Mouse (Mus musculus) liver, embryonic 14.5 days (tissue): Measurements from ENCODE around the gene Ankrd52. TPM values are rescaled to one million over a fixed set of nuclear protein-coding genes. Genes with fewer than 3 reads are reported as not detected.

ENCODE experiments used
- ATAC-seq: fragments of 200-750 bp; cut with Nextera tagmentation; 2 replicates; pipeline ENCODE4 v1.8.0; 2017; ENCODE audit warnings: moderate number of reproducible peaks, mild to moderate bottlenecking, moderate library complexity; ENCODE audit not compliant: insufficient read depth
- DNase-seq, 3 experiments: peaks; one replicate each; pipeline ENCODE4 v3.0.0-alpha.2; 2012 to 2013; ENCODE audit warnings: low read depth in 3 of 3, low spot score in 3 of 3
- H3K27ac ChIP-seq: fragments of 300-500 bp; sonication (generic); 2 replicates; pipeline ENCODE4 v1.5.1; 2014; ENCODE audit warnings: moderate library complexity, mild to moderate bottlenecking, control low read depth, inconsistent platforms
- H3K27me3 ChIP-seq: fragments of 300-500 bp; sonication (generic); 2 replicates; pipeline ENCODE4 v1.6.1; 2014; ENCODE audit warnings: mild to moderate bottlenecking, low read length, moderate library complexity; ENCODE audit not compliant: control insufficient read depth, insufficient read depth
- H3K36me3 ChIP-seq: fragments of 300-500 bp; sonication (generic); replicated peaks from 2 replicates; pipeline ENCODE4 v1.6.1; 2014; ENCODE audit warnings: low read depth; ENCODE audit not compliant: control insufficient read depth, insufficient read depth
- H3K4me1 ChIP-seq, 2 experiments: fragments of 200-500 bp in 1 of 2; fragments of 300-500 bp in 1 of 2; sonication (generic) in 1 of 2; replicated peaks; 2 replicates each; pipeline ENCODE4 v1.6.1; 2012 to 2014; ENCODE audit warnings: antibody characterized with exemption in 1 of 2, inconsistent platforms in 1 of 2, low read length in 1 of 2; ENCODE audit not compliant: control insufficient read depth in 2 of 2, insufficient read depth in 2 of 2
- H3K4me2 ChIP-seq: fragments of 300-500 bp; sonication (generic); 2 replicates; pipeline ENCODE4 v1.6.1; 2014; ENCODE audit warnings: low read depth, mild to moderate bottlenecking, control low read depth, moderate library complexity
- H3K4me3 ChIP-seq, 2 experiments: fragments of 200-500 bp in 1 of 2; fragments of 300-500 bp in 1 of 2; sonication (generic) in 1 of 2; 2 replicates each; pipeline ENCODE4 v1.5.1; 2012 to 2014; ENCODE audit warnings: low read depth in 2 of 2, low read length in 2 of 2, mild to moderate bottlenecking in 2 of 2, control low read depth in 1 of 2, inconsistent platforms in 1 of 2, moderate library complexity in 1 of 2; ENCODE audit not compliant: insufficient read depth in 1 of 2
- H3K9ac ChIP-seq: fragments of 300-500 bp; sonication (generic); replicated peaks from 2 replicates; pipeline ENCODE4 v1.6.1; 2014; ENCODE audit warnings: mild to moderate bottlenecking, control low read depth, moderate library complexity
- H3K9me3 ChIP-seq: fragments of 300-500 bp; sonication (generic); 2 replicates; pipeline ENCODE4 v1.6.1; 2016; ENCODE audit warnings: low read length, mixed read lengths; ENCODE audit not compliant: control insufficient read depth
- CTCF ChIP-seq: IDR thresholded peaks from 2 replicates; pipeline ENCODE4 v1.5.1; 2016; ENCODE audit warnings: antibody characterized with exemption, low read depth, control low read depth
- EP300 ChIP-seq: IDR thresholded peaks from 2 replicates; pipeline ENCODE4 v1.6.1; 2016; ENCODE audit warnings: antibody characterized with exemption, low read depth
- WGBS: fragments of 180-500 bp; shearing (Covaris S2); extraction: QIAGEN DNeasy Blood & Tissue Kit; methylation state at CpG from one replicate; pipeline ENCODE4 v1.1.7; 2014; ENCODE audit not compliant: insufficient replicate concordance; 5-methylcytosine and 5-hydroxymethylcytosine counted together
- polyA plus RNA-seq, 2 experiments: library from polyadenylated mRNA; depleted of rRNA in 1 of 2; stranded (reverse) in 1 of 2; unstranded in 1 of 2; fragments of >200 nt; fragmentation: Nextera tagmentation in 1 of 2; extraction: Ambion mirVana in 1 of 2; gene quantifications; 2 replicates each; pipeline versions ENCODE4 v1.2.1 to v1.2.3; 2012 to 2014

The Ankrd52 gene
- polyA plus RNA-seq, 2 experiments: 4.3 to 7.4 TPM

GRCm38 (mm10) chr10:128412055-128412381, 35.1 kb downstream of the Ankrd52 start:
- Histone ChIP-seq H3K4me2 (peak overlapping the region; percentile 86), H3K27ac (peak overlapping the region; percentile 43), H3K9ac (peak overlapping the region; percentile 77), H3K36me3 (no peaks in the 10 kb centered on the region), H3K4me3 (peak overlapping the region; percentile 79 to 93), H3K27me3 (no peaks in the 10 kb centered on the region), H3K9me3 (no peaks in the 10 kb centered on the region), H3K4me1 (peaks cover 8 to 24% of the 10 kb centered on the region in 2 experiments)
- 4% methylated on average over 14 of the region's 14 CpGs for WGBS
- ATAC-seq (no peak), DNase-seq (no peak)
- TF ChIP-seq EP300 (no peak), CTCF (no peak)

- H3K9me3 ChIP-seq: no peaks in the 10 kb centered on the region
- no peaks in the 10 kb centered on the region for H3K27me3 ChIP-seq
- WGBS: 9% methylated on average over 1 of the region's 1 CpGs
- no peak overlapping the region; the same call in 1 of the 2 replicates for H3K27ac ChIP-seq
- DNase-seq (no peak), ATAC-seq (no peak)
- H3K9ac ChIP-seq: peak overlapping the region; percentile 77; the same call in 1 of the 2 replicates
- H3K4me1 ChIP-seq: peaks cover 8 to 24% of the 10 kb centered on the region in 2 experiments
- peak overlapping the region; percentile 86 for H3K4me2 ChIP-seq
- H3K4me3 ChIP-seq: peak overlapping the region; percentile 79 to 93; a peak in 3 of 4 replicates
- no peaks in the 10 kb centered on the region for H3K36me3 ChIP-seq
- no peak for TF ChIP-seq EP300
- TF ChIP-seq CTCF: no peak
These were observed 35.6 kb downstream of the Ankrd52 start for GRCm38 (mm10) chr10:128412558-128412957.

GRCm38 (mm10) chr10:128413076-128413475, 36.2 kb downstream of the Ankrd52 start:
- H3K27ac ChIP-seq: no peak overlapping the region
- H3K4me2 ChIP-seq: peak overlapping the region; percentile 86; the same call in 1 of the 2 replicates
- no peaks in the 10 kb centered on the region for H3K36me3 ChIP-seq
- TF ChIP-seq EP300 (no peak), CTCF (no peak)
- no peak overlapping the region for H3K9ac ChIP-seq
- DNase-seq (no peak), ATAC-seq (no peak)
- H3K4me1 ChIP-seq: peaks cover 8 to 24% of the 10 kb centered on the region in 2 experiments
- no peak overlapping the region for H3K4me3 ChIP-seq
- H3K9me3 ChIP-seq: no peaks in the 10 kb centered on the region
- H3K27me3 ChIP-seq: no peaks in the 10 kb centered on the region
- whole genome bisulfite sequencing: 59% methylated on average over 1 of the region's 1 CpGs

GRCm38 (mm10) chr10:128414848-128415247, 37.9 kb downstream of the Ankrd52 start:
- Histone ChIP-seq H3K4me2 (no peak overlapping the region), H3K27ac (no peak overlapping the region), H3K36me3 (no peaks in the 10 kb centered on the region; the same call in 1 of the 2 replicates), H3K27me3 (no peaks in the 10 kb centered on the region), H3K9ac (no peak overlapping the region), H3K4me1 (peaks cover 8 to 19% of the 10 kb centered on the region in 2 experiments), H3K4me3 (no peak overlapping the region), H3K9me3 (no peaks in the 10 kb centered on the region)
- TF ChIP-seq EP300 (no peak), CTCF (no peak)
- DNase-seq: no peak
- ATAC-seq: no peak
- 81% methylated on average over 5 of the region's 5 CpGs for WGBS

- TF ChIP-seq CTCF: no peak
- TF ChIP-seq EP300: no peak
- no peaks in the 10 kb centered on the region for H3K4me1 ChIP-seq
- H3K9ac ChIP-seq: no peak overlapping the region
- H3K27me3 ChIP-seq: no peaks in the 10 kb centered on the region
- ATAC-seq: no peak
- no peak overlapping the region for H3K4me2 ChIP-seq
- H3K27ac ChIP-seq: no peak overlapping the region
- no peaks in the 10 kb centered on the region; the same call in 1 of the 2 replicates for H3K36me3 ChIP-seq
- DNase-seq: no peak
- H3K4me3 ChIP-seq: no peak overlapping the region
- H3K9me3 ChIP-seq: no peaks in the 10 kb centered on the region
- WGBS: 60% methylated on average over 5 of the region's 5 CpGs
These were observed 45.5 kb downstream of the Ankrd52 start for GRCm38 (mm10) chr10:128422426-128422825.
